Mouse (Mus musculus): ENCODE results near the gene Adgre1.

The Adgre1 gene

GRCm38 (mm10) chr17:57350212-57350611, 8.3 kb upstream of the Adgre1 start:
- Histone ChIP-seq H3K9me3 (ENCODE audit: low read length) (peaks cover 4% of the 10 kb centered on the region; the same call in 1 of the 2 replicates), H3K4me3 (replicated peaks; ENCODE audit: low read length) (no peak overlapping the region), H3K27me3 (ENCODE audit: insufficient read depth, low read length) (no peaks in the 10 kb centered on the region), H3K36me3 (ENCODE audit: insufficient read depth, low read length) (no peaks in the 10 kb centered on the region), H3K4me1 (replicated peaks; ENCODE audit: low read depth, low read length) (peaks cover 4% of the 10 kb centered on the region)
- TF ChIP-seq NANOG (IDR thresholded peaks at IDR 0.05; ENCODE audit: borderline replicate concordance, low read length): no peak

DNA sequence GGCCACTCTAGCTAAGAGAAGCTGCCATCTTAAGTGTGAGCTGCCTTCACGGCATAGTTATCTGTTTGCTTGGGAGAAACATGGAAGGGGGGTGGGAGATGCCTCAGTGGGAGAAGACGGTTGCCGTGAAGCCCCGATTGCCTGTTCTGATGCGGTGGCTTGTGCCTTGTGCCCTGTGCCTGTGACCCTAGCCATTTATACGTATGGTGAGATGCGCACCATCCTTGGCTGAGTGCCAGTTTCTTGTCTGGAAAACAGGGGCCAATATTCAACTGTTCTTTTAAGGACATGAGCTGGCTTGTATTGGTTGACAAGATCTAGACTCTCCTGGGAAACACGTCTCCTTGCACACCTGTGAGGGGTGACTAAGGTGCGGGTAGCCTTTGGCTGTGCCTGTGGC, 7.4 kb upstream of the Adgre1 start:
- TF ChIP-seq POU5F1 (IDR thresholded peaks at IDR 0.05; ENCODE audit: borderline replicate concordance, low read length): no peak
- TF ChIP-seq CTCF (conservative IDR thresholded peaks at IDR 0.05; ENCODE audit: low read length): no peak
- TF ChIP-seq NANOG (IDR thresholded peaks at IDR 0.05; ENCODE audit: borderline replicate concordance, low read length): no peak
- H3K9me3 ChIP-seq (ENCODE audit: low read length): peaks cover 4% of the 10 kb centered on the region; the same call in 1 of the 2 replicates
- H3K36me3 ChIP-seq (ENCODE audit: insufficient read depth, low read length): no peaks in the 10 kb centered on the region
- no peak overlapping the region for H3K4me3 ChIP-seq (replicated peaks; ENCODE audit: low read length)
- H3K27me3 ChIP-seq (ENCODE audit: insufficient read depth, low read length): no peaks in the 10 kb centered on the region
- H3K4me1 ChIP-seq (replicated peaks; ENCODE audit: low read depth, low read length): peaks cover 4% of the 10 kb centered on the region

GRCm38 (mm10) chr17:57359485-57360241, 1.2 kb downstream of the Adgre1 start:
- Histone ChIP-seq H3K4me1 (replicated peaks; ENCODE audit: low read depth, low read length) (no peaks in the 10 kb centered on the region), H3K9me3 (ENCODE audit: low read length) (no peaks in the 10 kb centered on the region), H3K4me3 (replicated peaks; ENCODE audit: low read length) (no peak overlapping the region), H3K27me3 (ENCODE audit: insufficient read depth, low read length) (no peaks in the 10 kb centered on the region), H3K36me3 (ENCODE audit: insufficient read depth, low read length) (no peaks in the 10 kb centered on the region)
- TF ChIP-seq CTCF (conservative IDR thresholded peaks at IDR 0.05; ENCODE audit: low read length) (no peak), NANOG (IDR thresholded peaks at IDR 0.05; ENCODE audit: borderline replicate concordance, low read length) (no peak), POU5F1 (IDR thresholded peaks at IDR 0.05; ENCODE audit: borderline replicate concordance, low read length) (no peak)

Data from E14TG2a.4 (cell line).